Mouse (Mus musculus) liver, adult 2 months (tissue): ENCODE results near the gene Pkn1.

Experiments
- CTCF ChIP-seq: fragments of 200-500 bp; IDR thresholded peaks from 2 replicates; pipeline ENCODE4 v1.5.1; 2011; ENCODE audit warnings: low read depth, low read length, control low read depth
- POLR2A ChIP-seq: fragments of 200-500 bp; IDR thresholded peaks from 2 replicates; pipeline ENCODE4 v1.6.1; 2011; ENCODE audit warnings: low read length, control low read depth; ENCODE audit not compliant: insufficient read depth; ENCODE audit errors: extremely low read depth

DNA sequence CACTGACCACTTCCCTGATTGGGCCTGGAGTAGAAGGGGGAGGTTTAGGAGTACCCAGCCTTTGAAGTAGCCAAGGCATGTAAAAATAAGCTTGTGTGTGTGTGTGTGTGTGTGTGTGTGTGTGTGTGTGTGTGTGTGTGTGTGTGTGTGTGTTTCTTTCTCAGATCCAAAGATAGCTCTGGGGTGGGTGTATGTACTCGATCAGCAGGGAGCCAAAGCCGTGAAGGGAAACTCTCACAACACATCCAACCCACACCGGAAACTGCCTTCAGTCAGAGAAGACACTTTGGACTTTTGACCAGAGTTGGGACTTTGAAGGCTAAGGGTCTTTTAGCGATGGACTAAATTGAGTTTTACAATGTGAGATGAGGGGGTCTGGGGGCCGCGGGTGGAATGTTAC is 49.3 kb downstream of the Pkn1 start:
- no peak for TF ChIP-seq POLR2A
- no peak for TF ChIP-seq CTCF
